Mouse (Mus musculus): ENCODE data around the gene Pde1c.

- TF ChIP-seq CTCF (IDR thresholded peaks at IDR 0.05; ENCODE audit: low read depth) (no peak), EP300 (IDR thresholded peaks at IDR 0.05; ENCODE audit: low read depth) (no peak)
Observed at GRCm38 (mm10) chr6:56076378-56076805, 492.5 kb downstream of the Pde1c start.
